Comparison of ENCODE assay signal across 25 mouse cellular contexts in the genomic region with DNA sequence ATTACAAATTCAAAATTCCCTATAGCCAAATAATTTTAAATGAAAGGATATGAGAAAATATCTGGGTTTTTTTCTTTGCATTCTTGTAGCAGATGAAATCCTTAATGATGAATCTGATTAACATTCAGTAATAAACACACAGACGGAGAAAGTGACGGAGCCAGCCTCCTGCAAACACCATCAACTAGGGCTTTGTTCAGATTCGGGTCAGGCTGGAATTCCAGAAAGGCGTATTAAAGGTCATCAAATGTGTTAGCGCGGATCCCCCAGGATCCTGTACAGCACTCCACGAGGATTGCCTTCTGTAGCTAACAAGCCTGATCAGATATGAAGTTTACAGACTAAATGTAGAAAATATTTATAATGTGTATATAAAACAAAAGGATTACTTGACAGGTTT. TPM values are rescaled to one million over a fixed set of nuclear protein-coding genes. Genes with fewer than 3 reads are reported as not detected.
"Had no signal": no experiment of that assay in that cellular context is flagged by ENCODE, and none has a peak within 500 bp of the region (broad histone marks: within the 10 kb centered on the region; RNA-seq: fewer than 3 reads in every experiment).

No protein-coding gene starts in this region.

- H3K36me3 ChIP-seq: midbrain, embryonic 10.5 days; midbrain, embryonic 13.5 days; neural tube, embryonic 13.5 days; neural tube, embryonic 15.5 days had no signal

- H3K27me3 ChIP-seq: midbrain, embryonic 13.5 days; neural tube, embryonic 13.5 days; neural tube, embryonic 15.5 days had no signal

- H3K27ac ChIP-seq: liver, embryonic 14.5 days; midbrain, embryonic 10.5 days; midbrain, embryonic 13.5 days; neural tube, embryonic 13.5 days; neural tube, embryonic 15.5 days had no signal

- H3K4me2 ChIP-seq: lung, embryonic 14.5 days; midbrain, embryonic 13.5 days; neural tube, embryonic 13.5 days; neural tube, embryonic 15.5 days had no signal

- H3K9me3 ChIP-seq: midbrain, embryonic 10.5 days; midbrain, embryonic 13.5 days; neural tube, embryonic 13.5 days; neural tube, embryonic 15.5 days had no signal

- H3K9ac ChIP-seq: liver, embryonic 14.5 days; lung, embryonic 14.5 days; midbrain, embryonic 13.5 days; neural tube, embryonic 13.5 days; neural tube, embryonic 15.5 days had no signal

- ATAC-seq: midbrain, embryonic 13.5 days; midbrain, embryonic 16.5 days had no signal

- H3K4me3 ChIP-seq: midbrain, embryonic 10.5 days; midbrain, embryonic 13.5 days; myocyte; neural tube, embryonic 13.5 days; neural tube, embryonic 15.5 days had no signal

- DNase-seq: lung, adult 18-20 months; lung, embryonic 14.5 days; lung, postnatal 10 days; lung, postnatal 4 days; right cerebral cortex, adult 18-20 months; right cerebral cortex, postnatal 25 days; right cerebral cortex, postnatal 4 days; spleen, adult 18-20 months; thymus, adult 2 months; thymus, postnatal 25 days; thymus, postnatal 4 days had no signal

RNA-seq across cellular contexts. Expression of gene Kcna10, which starts 35.7 kb away (rescaled TPM):
- polyA plus RNA-seq: liver, embryonic 14.5 days; liver, embryonic 16.5 days; lung, embryonic 14.5 days; lung, embryonic 16.5 days; midbrain, embryonic 10.5 days; midbrain, embryonic 13.5 days; midbrain, embryonic 16.5 days; myocyte; neural tube, embryonic 11.5 days; neural tube, embryonic 13.5 days; neural tube, embryonic 15.5 days; small intestine, adult 2 months; stomach, embryonic 14.5 days; stomach, embryonic 16.5 days; thymus, adult 2 months; urinary bladder, adult 2 months had no signal

RNA-seq across cellular contexts. Expression of gene Kcna2, which starts 46.2 kb away (rescaled TPM):
- polyA plus RNA-seq: myocyte had no signal
